Mouse (Mus musculus) CH12F3 (cell line): ENCODE measurements around the gene Zfp697.
"Not testable (repeated sequence)": the region's sequence is repeated elsewhere in the genome, so short reads cannot be mapped to it uniquely, and the experiment has no call there.

Experiments
- in situ Hi-C: fragments of 300-500 bp; cut with MboI; formaldehyde crosslinking; loops from 2 replicates; pipeline ENCODE4 v1.14.3; 2020; ENCODE audit warnings: low sequenced_read_pairs

The Zfp697 gene

DNA sequence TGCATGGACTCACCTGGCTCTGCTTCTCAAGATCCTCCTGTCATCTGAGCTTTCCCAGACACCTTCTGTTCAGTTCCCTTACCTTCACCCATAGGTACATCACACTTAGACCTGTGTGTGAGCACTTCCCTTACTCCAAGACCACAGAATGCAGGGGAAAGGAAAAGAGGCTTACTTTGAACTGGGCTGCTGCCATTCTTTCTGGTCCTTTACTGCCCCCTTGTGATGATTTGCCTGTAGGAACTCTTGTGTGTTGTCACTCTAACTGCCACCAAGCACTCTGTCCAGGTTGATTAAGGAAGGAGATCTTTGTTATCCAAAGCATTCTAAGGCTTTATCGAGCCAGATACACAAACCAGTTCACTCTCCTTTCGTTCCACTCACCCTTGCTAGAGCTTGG is 234.0 kb downstream of the Zfp697 start:
- in situ Hi-C loops: not testable (repeated sequence)

DNA sequence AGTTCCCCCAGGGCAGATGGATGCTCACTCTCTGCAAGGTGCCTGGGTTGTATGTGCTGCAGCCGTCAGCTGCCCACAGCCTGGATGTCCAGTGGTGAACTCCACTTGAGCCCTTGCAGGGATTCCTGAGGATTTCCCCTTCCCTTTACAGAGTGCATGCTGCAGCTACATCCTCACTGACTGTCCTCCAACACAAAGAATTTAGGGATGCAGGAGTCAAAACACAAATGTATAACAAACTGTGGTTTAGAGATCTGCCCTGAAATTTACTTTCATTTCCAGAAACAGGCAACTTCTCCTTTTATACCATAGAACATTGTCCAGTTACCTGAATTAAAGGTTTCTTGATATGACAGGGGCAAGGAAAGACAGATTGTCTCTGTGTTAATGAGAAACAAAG is 234.5 kb downstream of the Zfp697 start:
- in situ Hi-C loops: not testable (repeated sequence)

DNA sequence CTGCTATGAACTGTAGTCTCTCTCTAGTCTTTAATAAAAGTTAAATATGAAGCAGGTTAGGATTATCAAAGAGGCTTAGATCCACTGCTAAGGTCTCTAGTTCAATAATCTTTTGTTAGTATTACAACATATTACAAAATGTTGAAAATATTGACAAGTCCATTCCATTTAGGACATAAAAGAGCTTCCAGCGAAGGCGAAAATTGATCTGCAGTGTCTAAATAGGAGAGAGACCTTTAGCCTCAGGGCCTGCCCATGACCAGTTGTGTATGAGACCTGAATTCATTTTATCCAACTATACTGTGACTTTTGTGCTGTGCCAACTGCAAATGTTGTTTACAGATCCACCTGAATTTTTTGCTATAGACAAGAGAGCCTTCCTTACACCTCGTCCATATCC is 247.4 kb downstream of the Zfp697 start:
- in situ Hi-C loops: no loop called here

DNA sequence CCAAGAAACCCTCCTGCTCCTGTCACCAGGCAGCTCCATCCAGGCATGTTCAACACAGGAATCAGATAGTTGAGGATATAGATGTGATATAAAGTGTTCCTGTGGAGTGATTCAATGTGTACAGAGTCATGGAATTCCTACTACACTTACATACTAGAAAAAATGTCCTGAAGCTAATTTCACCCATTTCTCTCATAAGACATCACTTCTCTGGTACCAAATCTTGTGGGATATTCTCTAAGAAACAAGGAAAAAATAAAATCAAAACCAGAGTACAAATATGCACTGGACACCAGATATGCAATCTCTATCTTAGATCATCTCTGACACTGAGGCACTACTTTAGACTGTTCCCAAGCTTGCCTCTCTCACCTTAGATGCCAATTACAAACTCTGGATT is 247.9 kb downstream of the Zfp697 start, which contains the start of gene Hsd3b5:
Gene Hsd3b5, minus strand, starts transcription at position 101 of the 400 bp plus-strand sequence.
- in situ Hi-C loops: no loop called here

DNA sequence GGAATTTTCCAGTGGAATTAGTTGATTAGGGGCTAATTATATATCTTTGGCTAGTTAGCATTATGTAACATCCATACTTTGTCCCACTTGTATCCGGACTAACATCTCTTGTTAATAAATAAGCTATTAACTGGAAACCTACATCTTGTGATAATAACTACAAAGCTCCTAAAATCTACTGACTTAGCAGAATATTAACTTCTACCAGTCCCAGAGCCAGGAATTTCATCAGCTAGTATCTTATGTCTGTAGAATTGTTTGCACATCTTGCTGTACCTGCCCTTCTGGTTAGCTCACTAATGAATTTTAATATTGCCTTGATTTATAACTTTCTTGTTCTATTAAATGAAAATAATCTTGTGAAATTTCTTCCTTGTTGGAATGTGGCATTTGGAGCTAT is 252.9 kb downstream of the Zfp697 start:
- in situ Hi-C loops: no loop called here

DNA sequence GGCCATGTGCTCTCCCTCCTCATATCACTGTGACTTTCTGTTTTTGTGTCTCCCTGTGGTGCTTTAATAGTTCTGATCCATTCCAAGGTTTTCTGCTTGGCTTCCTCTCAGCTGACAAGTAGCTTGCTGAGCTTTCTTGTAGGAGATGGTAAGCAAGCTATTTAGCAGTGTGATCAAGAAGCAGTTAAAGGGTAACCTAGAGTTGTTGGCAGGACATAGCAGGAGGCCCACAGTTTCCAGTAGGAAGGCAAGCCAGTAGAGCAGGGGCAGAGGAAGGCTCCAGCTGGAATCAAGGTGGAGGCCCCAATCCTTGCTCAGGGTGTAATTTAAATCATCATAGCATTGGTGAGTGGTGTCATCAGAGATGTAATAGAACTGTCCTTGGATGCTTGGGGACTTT is 298.5 kb downstream of the Zfp697 start:
- in situ Hi-C loops: no loop called here

DNA sequence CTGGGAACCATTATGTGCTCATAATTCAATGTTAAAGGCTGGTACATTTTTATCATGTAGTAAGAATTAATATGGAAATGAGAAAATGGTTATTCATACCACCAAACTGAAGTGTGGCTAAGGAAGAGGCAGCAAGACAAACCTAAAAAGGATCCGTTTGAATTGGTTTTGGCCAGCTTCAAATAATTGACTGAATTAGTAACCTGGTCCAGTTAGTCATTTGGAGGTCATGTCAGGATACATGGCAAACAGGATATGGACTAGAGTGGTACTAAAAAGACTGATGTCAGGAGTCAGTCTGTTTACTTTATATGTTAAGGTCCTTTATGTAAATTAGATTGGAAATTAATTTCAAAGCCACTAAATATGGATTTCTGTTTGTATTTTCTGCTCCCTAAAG is 300.1 kb downstream of the Zfp697 start:
- in situ Hi-C loops: no loop called here

DNA sequence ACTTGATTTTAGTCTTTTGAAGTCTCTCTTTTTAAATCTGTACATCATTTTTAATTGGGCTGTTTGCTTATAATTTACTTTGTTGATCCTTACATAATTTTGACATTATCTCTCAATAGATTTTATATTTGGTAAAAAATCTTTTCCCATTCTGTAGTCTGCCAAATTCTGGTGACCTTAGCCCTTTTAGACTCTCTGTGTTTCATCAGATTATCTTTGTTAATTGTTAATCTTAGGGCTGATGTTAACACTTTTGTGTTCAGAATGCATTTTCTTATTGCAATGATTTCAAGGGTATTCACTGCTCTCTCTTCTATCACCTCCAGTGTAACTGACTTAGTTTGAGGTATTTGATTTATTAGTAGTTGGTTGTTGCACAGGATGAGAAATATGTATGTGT is 338.5 kb downstream of the Zfp697 start:
- in situ Hi-C loops: no loop called here

DNA sequence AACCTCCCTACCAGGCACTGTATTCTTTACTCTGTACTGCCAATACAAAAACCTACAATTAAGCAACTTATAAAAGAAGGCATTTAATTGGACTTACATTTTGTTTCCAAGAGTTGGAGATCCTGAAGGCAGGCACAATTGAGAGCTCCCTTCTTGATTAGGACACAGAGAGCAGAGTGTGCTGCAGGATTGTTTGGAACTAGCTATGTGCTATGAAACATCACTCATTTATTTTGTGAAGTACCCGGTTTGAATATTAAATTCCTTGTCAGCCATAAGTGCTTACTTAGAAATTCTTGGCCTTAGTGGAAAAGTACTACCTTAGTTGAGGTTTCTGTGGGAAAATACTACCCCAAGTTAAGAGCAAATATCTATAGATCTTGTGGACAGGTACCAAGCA is 342.1 kb downstream of the Zfp697 start, which contains the start of gene Hsd3b2:
Gene Hsd3b2, minus strand, starts transcription at position 168 of the 400 bp plus-strand sequence.
- in situ Hi-C loops: no loop called here

DNA sequence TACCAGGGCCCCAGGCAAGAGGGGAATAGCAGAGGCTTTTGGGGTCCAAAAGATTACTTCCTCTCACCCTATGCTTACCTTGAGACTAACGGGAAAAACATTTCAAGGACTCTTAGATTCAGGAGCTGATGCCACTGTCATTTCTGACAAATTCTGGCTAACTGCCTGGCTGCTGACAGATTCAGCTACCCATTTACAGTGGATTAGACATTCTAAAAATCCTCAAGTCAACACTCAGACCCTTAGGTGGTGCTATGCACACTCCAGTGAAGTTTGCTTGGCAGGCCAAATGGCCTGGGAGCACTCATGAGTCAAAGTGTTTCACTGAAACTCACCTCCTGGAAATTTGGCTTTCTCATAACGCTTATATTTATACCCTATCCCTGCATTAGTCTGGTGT is 344.0 kb downstream of the Zfp697 start:
- in situ Hi-C loops: no loop called here

DNA sequence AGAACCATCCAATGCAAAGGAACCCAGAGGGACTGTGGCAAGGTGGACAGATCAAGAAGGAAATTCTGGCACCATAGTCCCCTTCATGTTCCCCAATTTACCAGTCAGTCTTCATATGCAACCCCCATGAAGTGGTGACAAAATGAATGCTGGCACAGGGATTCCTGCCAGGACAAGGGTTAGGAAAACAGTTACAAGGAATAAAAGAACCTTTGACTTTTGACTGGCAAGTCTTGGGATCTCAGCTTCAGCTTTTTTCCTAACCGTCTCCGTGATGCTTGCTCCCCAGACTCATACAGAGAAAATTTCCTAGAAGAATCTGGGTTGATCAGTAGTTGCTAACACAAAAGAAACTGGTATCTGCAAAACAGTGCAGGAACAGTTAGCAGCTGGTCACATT is 351.5 kb downstream of the Zfp697 start:
- in situ Hi-C loops: no loop called here

DNA sequence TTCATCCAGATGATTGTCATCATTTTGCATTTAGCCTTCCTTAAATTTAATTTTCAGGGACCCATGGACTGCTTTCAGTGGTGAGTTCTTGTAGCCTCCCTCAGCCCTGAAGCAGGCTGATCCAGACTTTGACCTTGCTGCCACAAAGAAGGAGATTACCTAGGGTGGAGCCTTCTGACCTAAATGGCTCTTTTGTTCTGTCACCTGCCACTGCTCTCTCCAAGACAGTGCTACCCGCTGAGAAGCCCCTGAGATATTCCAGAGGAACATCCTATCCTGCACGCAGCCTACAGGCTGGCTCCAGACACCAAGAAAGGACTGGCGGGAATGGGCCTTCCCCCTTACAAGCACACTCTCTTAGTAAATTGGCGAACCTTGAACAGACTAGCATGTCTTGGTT is 352.1 kb downstream of the Zfp697 start:
- in situ Hi-C loops: no loop called here

DNA sequence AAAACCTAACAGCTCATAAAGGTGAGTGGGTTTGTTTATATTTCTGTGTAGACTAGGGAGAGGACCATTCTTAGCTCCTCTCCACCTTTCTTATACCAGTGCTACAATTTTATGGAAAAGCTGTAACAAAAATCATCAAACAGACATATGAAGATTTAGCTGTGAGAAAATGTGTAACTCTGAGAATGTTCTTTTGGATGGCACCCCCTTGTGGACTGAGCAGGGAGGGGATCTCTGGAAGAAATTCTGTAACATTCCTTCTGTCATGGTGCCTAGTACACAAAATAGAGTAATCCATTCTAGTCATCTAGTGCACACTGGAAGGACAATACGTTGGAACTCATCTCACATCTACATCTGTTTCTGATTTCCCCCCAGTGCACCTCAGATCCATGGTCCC is 358.8 kb downstream of the Zfp697 start:
- in situ Hi-C loops: not testable (repeated sequence)

DNA sequence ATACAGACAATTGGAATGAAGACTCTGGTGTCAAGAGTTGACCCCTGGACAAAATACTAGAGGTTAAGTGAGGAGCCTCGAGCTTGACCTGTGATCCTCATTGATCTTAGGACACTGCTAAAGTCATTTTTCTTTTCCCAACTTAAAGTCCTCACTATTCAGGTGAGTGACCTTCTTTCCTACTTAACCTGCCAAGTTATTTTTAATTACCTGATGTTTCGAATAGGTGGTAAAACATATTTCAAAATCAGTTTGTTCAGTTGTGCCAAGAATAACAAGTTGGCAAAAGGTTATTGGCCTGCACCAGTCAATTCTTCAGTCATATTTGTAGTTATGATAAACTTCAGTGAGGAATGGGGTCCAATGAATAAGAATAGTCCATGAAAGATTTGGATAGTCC is 369.9 kb downstream of the Zfp697 start:
- in situ Hi-C loops: no loop called here

DNA sequence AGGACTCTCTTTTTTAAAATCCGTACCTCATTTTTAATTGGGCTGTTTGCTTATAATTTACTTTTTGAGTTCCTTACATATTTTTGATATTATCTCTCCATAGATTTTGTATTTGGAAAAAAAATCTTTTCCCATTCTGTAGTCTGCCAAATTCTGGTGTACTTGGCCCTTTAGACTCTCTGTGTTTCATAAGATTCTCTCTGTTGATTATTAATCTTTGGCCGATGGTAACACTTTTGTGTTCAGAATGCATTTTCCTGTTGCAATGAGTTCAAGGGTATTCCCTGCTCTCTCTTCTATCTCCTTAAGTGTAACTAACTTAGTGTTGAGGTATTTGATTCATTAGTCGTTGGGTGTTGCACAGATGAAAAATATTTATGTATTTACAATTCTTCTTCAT is 374.6 kb downstream of the Zfp697 start:
- in situ Hi-C loops: no loop called here

DNA sequence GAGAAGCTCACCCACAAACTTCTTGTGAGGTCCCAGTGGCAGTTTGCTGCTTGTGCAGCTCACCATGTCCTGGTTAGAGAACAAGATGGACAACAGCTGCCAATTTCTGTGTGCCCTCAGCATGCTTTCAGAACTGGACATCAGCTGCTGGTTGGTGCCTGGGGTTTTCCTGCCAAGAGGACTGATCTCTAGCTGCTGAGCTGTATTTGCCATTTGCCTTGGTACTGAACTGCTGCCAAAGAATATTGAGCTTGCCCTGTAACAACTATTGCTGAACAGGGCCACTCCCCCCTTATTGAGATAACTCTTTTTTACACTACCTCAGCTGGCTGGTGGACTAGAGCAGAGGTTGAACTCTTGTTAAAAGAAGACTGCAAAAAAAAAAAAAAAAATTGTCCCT is 381.9 kb downstream of the Zfp697 start:
- in situ Hi-C loops: no loop called here

DNA sequence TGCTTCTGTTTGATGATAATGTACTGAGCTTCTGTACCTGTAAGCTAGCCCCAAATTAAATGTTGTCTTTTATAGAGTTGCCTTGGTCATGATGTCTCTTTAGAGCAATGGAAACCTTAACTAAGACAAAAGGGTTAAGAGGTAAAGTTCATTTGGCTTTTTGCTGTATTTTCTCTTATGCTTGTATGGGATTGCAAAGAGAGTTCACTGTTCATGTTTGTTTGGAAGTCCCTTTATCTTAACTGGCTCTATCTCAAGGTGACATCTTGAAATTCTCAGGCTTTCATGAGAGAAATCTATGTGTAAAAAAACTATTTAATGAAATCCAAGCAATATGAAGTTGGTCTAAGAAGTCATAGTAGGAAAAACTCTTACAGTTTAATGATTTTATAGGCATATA is 398.7 kb downstream of the Zfp697 start:
- in situ Hi-C loops: no loop called here

DNA sequence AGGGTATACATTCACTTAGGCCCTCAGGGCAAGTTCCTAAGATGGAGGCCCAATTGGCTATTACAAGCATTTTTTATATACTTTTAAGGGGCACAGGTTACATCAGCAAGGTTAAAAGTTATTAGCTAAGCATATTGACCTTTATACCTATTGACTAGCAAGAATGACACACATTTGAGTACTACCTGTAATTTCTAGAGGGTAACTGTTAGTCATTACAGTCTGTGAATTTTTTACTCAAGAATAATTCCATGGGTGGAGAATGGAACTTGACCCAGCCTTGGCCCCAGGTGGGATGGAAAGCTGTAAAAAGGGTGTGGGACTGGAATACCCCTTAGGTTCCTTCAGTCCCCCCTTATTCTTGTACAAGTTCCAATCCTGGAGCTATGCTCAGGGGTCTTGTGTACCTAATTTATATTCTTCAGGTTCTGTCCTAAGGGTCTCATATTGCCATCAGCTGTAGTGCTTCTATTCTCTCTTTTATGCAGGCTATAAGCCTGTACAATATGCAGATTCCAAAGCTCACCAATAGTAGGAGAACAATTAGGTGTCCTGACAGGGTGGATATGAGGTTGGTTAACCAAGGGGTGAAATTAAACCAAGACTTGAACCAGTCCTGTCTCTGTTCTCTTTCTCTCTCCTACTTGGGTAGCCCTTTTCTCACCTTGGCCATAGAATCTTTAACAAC is 400.1 kb downstream of the Zfp697 start:
- in situ Hi-C loops: no loop called here

DNA sequence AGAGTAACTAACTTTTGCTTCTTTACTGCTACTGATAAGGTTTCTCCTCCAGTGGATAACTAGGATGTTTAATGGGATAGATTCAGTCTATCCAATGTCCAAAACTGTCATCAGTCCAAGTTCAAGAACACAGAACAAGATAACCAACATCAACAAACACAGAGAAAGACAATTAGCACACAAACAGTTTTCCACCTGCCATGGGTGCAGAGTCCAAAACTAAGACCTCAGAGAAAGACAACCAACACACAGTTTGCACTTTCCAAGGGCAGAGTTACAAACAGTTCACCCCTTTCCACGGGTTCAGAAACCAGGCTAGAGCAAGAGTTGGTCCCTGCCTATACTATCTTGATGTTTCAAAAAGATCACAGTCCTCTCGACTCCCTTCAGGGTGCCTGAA is 404.3 kb downstream of the Zfp697 start:
- in situ Hi-C loops: no loop called here
